Mouse (Mus musculus) liver, postnatal 0 days (tissue): ENCODE results near the gene Dhx30.

ENCODE experiments used
- CTCF ChIP-seq: sonication (generic); IDR thresholded peaks from 2 replicates; pipeline ENCODE4 v1.5.1; 2016; ENCODE audit warnings: antibody characterized with exemption, low read depth
- EP300 ChIP-seq: IDR thresholded peaks from 2 replicates; pipeline ENCODE4 v1.6.1; 2016; ENCODE audit warnings: antibody characterized with exemption, low read depth, mild to moderate bottlenecking

DNA sequence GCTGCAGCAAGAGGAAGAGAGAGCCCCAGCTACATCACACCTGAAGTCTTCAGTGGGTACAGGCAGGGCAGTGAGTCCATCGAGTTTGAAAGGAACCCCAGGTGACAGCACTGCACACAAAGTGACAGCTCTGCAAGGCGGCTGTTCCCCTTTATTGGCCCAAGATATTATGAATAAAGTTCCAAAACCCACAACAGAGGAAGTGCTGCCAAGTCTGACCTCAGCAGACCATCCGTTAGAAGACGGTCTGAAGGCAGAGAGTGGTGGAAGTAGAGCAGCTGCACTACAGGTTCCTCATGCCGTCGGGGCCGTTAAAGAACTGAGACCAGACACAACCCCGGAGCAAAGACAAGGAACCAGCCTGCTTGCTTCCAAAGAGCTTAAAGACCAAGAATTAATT lies 79.7 kb downstream of the Dhx30 start:
- TF ChIP-seq CTCF: no peak
- TF ChIP-seq EP300: no peak
